Mouse (Mus musculus): Measurements from ENCODE around the gene Sema4c. TPM values are rescaled to one million over a fixed set of nuclear protein-coding genes. Genes with fewer than 3 reads are reported as not detected.
"Not testable (repeated sequence)": the region's sequence is repeated elsewhere in the genome, so short reads cannot be mapped to it uniquely, and the experiment has no call there.

Gene Sema4c
- polyA plus RNA-seq, 1 experiment, result 16.6 TPM

DNA sequence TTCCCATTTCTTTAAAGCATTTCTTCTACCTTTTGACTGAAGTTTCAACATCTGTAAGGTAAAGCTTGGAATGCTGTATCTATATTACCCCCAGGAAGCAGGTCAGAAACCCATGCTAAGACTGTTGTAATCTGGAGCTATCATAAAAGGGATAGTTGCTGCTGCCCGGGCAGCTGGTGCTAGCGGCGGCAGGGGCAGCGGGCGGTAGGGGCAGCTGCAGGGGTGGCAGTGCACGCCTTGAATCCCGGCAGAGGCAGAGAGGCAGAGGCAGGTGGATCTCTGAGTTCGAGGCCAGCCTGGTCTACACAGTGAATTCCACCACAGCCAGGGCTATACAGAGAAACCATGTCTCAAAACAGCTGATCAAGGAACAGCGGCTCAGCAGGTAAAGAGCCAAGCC lies 15.2 kb downstream of the Sema4c start:
- Histone ChIP-seq H3K27me3 (ENCODE audit: control insufficient read depth, insufficient read depth, insufficient read length) (no peaks in the 10 kb centered on the region), H3K79me2 (ENCODE audit: control insufficient read depth, insufficient read depth) (peaks cover 18% of the 10 kb centered on the region), H3ac (ENCODE audit: control insufficient read depth, insufficient read length, low read depth) (no peak overlapping the region), H3K36me3 (ENCODE audit: control insufficient read depth, insufficient read depth) (peaks cover 8% of the 10 kb centered on the region), H3K79me3 (ENCODE audit: low read depth) (peaks cover 4% of the 10 kb centered on the region), H3K4me3 (ENCODE audit: insufficient read depth, poor library complexity, severe bottlenecking) (no peak overlapping the region)
- TF ChIP-seq FOSL1 (IDR thresholded peaks at IDR 0.05; ENCODE audit: insufficient read depth, low read length, poor library complexity, severe bottlenecking) (no peak), MYOG (IDR thresholded peaks at IDR 0.05; ENCODE audit: control insufficient read depth, extremely low read depth, insufficient read length) (no peak), MAX (IDR thresholded peaks at IDR 0.05) (no peak), USF1 (IDR thresholded peaks at IDR 0.05; ENCODE audit: low read depth) (no peak), CTCF (IDR thresholded peaks at IDR 0.05; ENCODE audit: control insufficient read depth, insufficient read depth, insufficient read length) (no peak), CEBPB (IDR thresholded peaks at IDR 0.05; ENCODE audit: low read depth) (no peak), MYOD1 (IDR thresholded peaks at IDR 0.05; ENCODE audit: control insufficient read depth, insufficient read length, low read depth) (no peak)

DNA sequence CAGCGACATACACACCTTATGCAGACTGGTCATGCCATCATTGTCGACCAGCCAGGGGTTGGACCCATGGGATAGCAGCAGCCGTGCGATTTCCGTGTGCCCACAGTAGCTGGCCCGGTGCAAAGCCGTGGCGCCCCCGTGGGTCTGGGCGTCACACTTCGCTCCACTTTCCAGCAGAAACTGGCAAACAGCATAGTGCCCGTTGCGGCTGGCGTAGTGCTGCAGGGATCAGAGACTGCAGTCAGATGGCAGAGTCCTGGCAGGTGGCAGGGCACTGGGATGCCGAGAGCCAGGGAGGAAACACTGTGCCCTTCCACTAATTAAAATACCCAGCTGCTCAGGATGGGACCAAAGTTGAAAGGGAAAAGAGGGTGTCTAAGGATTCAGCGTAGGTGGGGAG lies 16.3 kb downstream of the Sema4c start:
- H3K36me3 ChIP-seq (ENCODE audit: control insufficient read depth, insufficient read depth), result peaks cover 8% of the 10 kb centered on the region
- no peak overlapping the region for H3K4me3 ChIP-seq (ENCODE audit: insufficient read depth, poor library complexity, severe bottlenecking)
- no peaks in the 10 kb centered on the region for H3K27me3 ChIP-seq (ENCODE audit: control insufficient read depth, insufficient read depth, insufficient read length)
- peaks cover 4% of the 10 kb centered on the region for H3K79me3 ChIP-seq (ENCODE audit: low read depth)
- peaks cover 18% of the 10 kb centered on the region for H3K79me2 ChIP-seq (ENCODE audit: control insufficient read depth, insufficient read depth)
- H3ac ChIP-seq (ENCODE audit: control insufficient read depth, insufficient read length, low read depth), result no peak overlapping the region
- TF ChIP-seq MAX (IDR thresholded peaks at IDR 0.05) (no peak), MYOD1 (IDR thresholded peaks at IDR 0.05; ENCODE audit: control insufficient read depth, insufficient read length, low read depth) (no peak), CTCF (IDR thresholded peaks at IDR 0.05; ENCODE audit: control insufficient read depth, insufficient read depth, insufficient read length) (no peak), CEBPB (IDR thresholded peaks at IDR 0.05; ENCODE audit: low read depth) (no peak), FOSL1 (IDR thresholded peaks at IDR 0.05; ENCODE audit: insufficient read depth, low read length, poor library complexity, severe bottlenecking) (no peak), USF1 (IDR thresholded peaks at IDR 0.05; ENCODE audit: low read depth) (no peak), MYOG (IDR thresholded peaks at IDR 0.05; ENCODE audit: control insufficient read depth, extremely low read depth, insufficient read length) (no peak)

DNA sequence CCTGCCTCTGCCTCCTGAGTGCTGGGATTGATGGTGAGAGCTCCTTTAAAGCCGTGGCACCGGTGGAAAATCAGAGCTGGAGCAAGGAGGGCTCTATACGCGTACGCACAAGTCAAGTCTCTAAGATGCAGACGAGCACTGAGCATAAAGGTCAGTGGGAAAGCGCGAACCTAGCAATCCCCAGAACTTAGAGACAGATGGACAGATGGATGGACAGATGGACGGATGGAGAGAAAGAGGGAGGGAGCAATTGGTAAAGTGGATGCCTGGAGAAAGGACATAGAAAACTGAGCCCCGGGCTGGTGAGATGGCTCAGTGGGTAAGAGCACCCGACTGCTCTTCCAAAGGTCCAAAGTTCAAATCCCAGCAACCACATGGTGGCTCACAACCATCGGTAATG lies 17.3 kb downstream of the Sema4c start:
- peaks cover 8% of the 10 kb centered on the region for H3K36me3 ChIP-seq (ENCODE audit: control insufficient read depth, insufficient read depth)
- TF ChIP-seq MYOG (IDR thresholded peaks at IDR 0.05; ENCODE audit: control insufficient read depth, extremely low read depth, insufficient read length) (no peak), MAX (IDR thresholded peaks at IDR 0.05) (no peak), CEBPB (IDR thresholded peaks at IDR 0.05; ENCODE audit: low read depth) (no peak), MYOD1 (IDR thresholded peaks at IDR 0.05; ENCODE audit: control insufficient read depth, insufficient read length, low read depth) (no peak), USF1 (IDR thresholded peaks at IDR 0.05; ENCODE audit: low read depth) (no peak), CTCF (IDR thresholded peaks at IDR 0.05; ENCODE audit: control insufficient read depth, insufficient read depth, insufficient read length) (no peak), FOSL1 (IDR thresholded peaks at IDR 0.05; ENCODE audit: insufficient read depth, low read length, poor library complexity, severe bottlenecking) (no peak)
- H3ac ChIP-seq (ENCODE audit: control insufficient read depth, insufficient read length, low read depth), result no peak overlapping the region
- no peaks in the 10 kb centered on the region for H3K27me3 ChIP-seq (ENCODE audit: control insufficient read depth, insufficient read depth, insufficient read length)
- no peak overlapping the region for H3K4me3 ChIP-seq (ENCODE audit: insufficient read depth, poor library complexity, severe bottlenecking)
- H3K79me3 ChIP-seq (ENCODE audit: low read depth), result no peaks in the 10 kb centered on the region
- H3K79me2 ChIP-seq (ENCODE audit: control insufficient read depth, insufficient read depth), result peaks cover 8% of the 10 kb centered on the region

DNA sequence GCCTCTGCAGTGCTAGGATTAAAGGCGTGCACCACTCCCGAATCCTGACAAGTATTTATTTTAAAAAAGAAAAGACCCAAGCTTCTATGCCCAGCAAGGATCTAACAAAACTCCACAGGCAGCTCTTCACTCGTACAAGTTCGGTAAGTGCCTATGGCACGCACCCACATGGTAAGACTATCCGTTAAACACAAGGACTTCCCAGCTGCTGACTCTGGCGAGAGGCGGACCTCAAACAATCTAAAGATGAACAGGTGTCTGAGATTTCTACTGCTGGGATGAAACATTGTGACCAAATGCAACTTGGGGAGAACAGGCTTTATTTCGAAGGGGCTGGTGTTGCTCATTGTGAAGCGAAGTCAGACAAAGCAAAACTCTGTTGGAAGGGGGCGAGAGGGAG lies 18.0 kb downstream of the Sema4c start:
- no peaks in the 10 kb centered on the region for H3K27me3 ChIP-seq (ENCODE audit: control insufficient read depth, insufficient read depth, insufficient read length)
- peaks cover 8% of the 10 kb centered on the region for H3K36me3 ChIP-seq (ENCODE audit: control insufficient read depth, insufficient read depth)
- TF ChIP-seq CEBPB (IDR thresholded peaks at IDR 0.05; ENCODE audit: low read depth), result no peak
- no peak for TF ChIP-seq CTCF (IDR thresholded peaks at IDR 0.05; ENCODE audit: control insufficient read depth, insufficient read depth, insufficient read length)
- no peak for TF ChIP-seq MYOD1 (IDR thresholded peaks at IDR 0.05; ENCODE audit: control insufficient read depth, insufficient read length, low read depth)
- TF ChIP-seq FOSL1 (IDR thresholded peaks at IDR 0.05; ENCODE audit: insufficient read depth, low read length, poor library complexity, severe bottlenecking), result no peak
- TF ChIP-seq MAX (IDR thresholded peaks at IDR 0.05), result no peak
- no peaks in the 10 kb centered on the region for H3K79me3 ChIP-seq (ENCODE audit: low read depth)
- no peak overlapping the region for H3ac ChIP-seq (ENCODE audit: control insufficient read depth, insufficient read length, low read depth)
- H3K79me2 ChIP-seq (ENCODE audit: control insufficient read depth, insufficient read depth), result peaks cover 2% of the 10 kb centered on the region
- H3K4me3 ChIP-seq (ENCODE audit: insufficient read depth, poor library complexity, severe bottlenecking), result no peak overlapping the region

DNA sequence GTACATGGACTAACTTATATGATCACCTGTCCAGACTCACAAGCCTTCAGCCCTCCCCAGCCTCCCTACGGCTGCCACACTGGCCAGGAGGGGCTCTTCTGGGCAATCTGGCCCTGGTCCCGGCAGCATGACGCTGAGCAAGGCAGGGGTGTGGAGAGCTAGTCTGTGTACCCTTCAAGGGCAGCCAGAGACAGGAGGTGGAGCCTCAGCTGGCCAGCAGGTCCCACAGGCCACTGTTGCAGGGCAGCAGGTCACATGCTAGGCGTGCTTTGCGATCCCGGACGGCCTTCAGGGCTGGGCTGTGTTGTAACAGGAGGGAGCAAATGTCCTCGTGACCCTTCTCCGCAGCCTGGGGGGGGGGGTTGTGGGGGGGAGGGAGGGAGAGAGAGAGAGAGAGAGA lies 19.0 kb downstream of the Sema4c start, which contains the start of gene Gm42417:
TSS of gene Gm42417 (minus strand) at position 244 of the 400 bp plus-strand sequence.
- no peak within 1 kb of the TSS for H3ac ChIP-seq (ENCODE audit: control insufficient read depth, insufficient read length, low read depth)
- no peaks in the 10 kb centered on the region for H3K79me2 ChIP-seq (ENCODE audit: control insufficient read depth, insufficient read depth)
- H3K4me3 ChIP-seq (ENCODE audit: insufficient read depth, poor library complexity, severe bottlenecking), result no peak within 1 kb of the TSS
- H3K79me3 ChIP-seq (ENCODE audit: low read depth), result no peaks in the 10 kb centered on the region
- H3K27me3 ChIP-seq (ENCODE audit: control insufficient read depth, insufficient read depth, insufficient read length), result no peaks in the 10 kb centered on the region
- TF ChIP-seq CTCF (IDR thresholded peaks at IDR 0.05; ENCODE audit: control insufficient read depth, insufficient read depth, insufficient read length), result no peak
- peaks cover 8% of the 10 kb centered on the region for H3K36me3 ChIP-seq (ENCODE audit: control insufficient read depth, insufficient read depth)

DNA sequence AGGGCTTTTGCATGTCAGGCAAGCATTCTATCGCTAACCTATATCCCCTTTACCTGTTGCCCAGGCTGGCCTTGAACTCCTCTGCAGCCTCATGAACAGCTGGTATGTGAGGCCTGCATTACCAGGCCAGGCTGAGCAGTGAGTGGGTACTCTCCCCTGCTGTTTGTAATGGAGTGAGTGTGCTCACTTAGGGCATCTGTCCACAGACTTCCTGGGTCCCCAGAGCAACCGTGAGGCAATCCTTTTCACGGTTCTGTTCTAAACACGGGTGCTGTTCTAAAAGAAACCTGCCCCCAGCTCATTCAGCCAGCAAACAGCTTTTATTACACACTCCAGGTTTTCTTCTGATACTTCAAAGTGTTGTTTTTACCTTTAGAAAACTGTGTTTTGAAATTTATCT lies 19.4 kb downstream of the Sema4c start:
- no peaks in the 10 kb centered on the region for H3K27me3 ChIP-seq (ENCODE audit: control insufficient read depth, insufficient read depth, insufficient read length)
- no peak overlapping the region for H3ac ChIP-seq (ENCODE audit: control insufficient read depth, insufficient read length, low read depth)
- peaks cover 8% of the 10 kb centered on the region for H3K36me3 ChIP-seq (ENCODE audit: control insufficient read depth, insufficient read depth)
- no peak for TF ChIP-seq FOSL1 (IDR thresholded peaks at IDR 0.05; ENCODE audit: insufficient read depth, low read length, poor library complexity, severe bottlenecking)
- no peak for TF ChIP-seq MYOG (IDR thresholded peaks at IDR 0.05; ENCODE audit: control insufficient read depth, extremely low read depth, insufficient read length)
- TF ChIP-seq CEBPB (IDR thresholded peaks at IDR 0.05; ENCODE audit: low read depth), result no peak
- no peak for TF ChIP-seq MAX (IDR thresholded peaks at IDR 0.05)
- no peak for TF ChIP-seq MYOD1 (IDR thresholded peaks at IDR 0.05; ENCODE audit: control insufficient read depth, insufficient read length, low read depth)
- TF ChIP-seq CTCF (IDR thresholded peaks at IDR 0.05; ENCODE audit: control insufficient read depth, insufficient read depth, insufficient read length), result no peak
- no peak overlapping the region for H3K4me3 ChIP-seq (ENCODE audit: insufficient read depth, poor library complexity, severe bottlenecking)
- no peaks in the 10 kb centered on the region for H3K79me3 ChIP-seq (ENCODE audit: low read depth)
- H3K79me2 ChIP-seq (ENCODE audit: control insufficient read depth, insufficient read depth), result no peaks in the 10 kb centered on the region

DNA sequence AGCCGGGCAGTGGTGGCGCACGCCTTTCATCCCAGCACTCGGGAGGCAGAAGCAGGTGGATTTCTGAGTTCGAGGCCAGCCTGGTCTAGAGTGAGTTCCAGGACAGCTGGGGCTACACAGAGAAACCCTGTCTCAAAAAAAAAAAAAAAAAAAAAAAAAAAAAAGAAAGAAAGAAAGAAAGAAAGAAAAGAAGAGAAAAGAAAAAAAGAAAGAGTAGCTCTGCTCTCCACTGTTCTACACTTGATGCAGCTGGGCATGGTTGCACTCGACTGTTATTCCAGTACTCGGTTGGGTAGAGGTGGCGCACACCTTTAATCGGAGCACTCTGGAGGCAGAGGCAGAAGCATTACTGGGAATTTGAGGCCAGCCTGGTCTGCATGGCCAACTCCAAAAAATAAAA lies 21.4 kb downstream of the Sema4c start, which contains the start of gene Ankrd23:
TSS of gene Ankrd23 (minus strand) at position 101 of the 400 bp plus-strand sequence.
- not testable (repeated sequence) for H3K79me2 ChIP-seq (ENCODE audit: control insufficient read depth, insufficient read depth); H3ac ChIP-seq (ENCODE audit: control insufficient read depth, insufficient read length, low read depth); H3K79me3 ChIP-seq (ENCODE audit: low read depth); H3K27me3 ChIP-seq (ENCODE audit: control insufficient read depth, insufficient read depth, insufficient read length); H3K4me3 ChIP-seq (ENCODE audit: insufficient read depth, poor library complexity, severe bottlenecking); H3K36me3 ChIP-seq (ENCODE audit: control insufficient read depth, insufficient read depth)
